Mouse (Mus musculus) left cerebral cortex, adult 9 months (tissue): Measurements from ENCODE around the gene Pnrc2.

Source experiments
- DNase-seq, 2 experiments: peaks; one replicate each; pipeline ENCODE4 v3.0.0; 2022; ENCODE audit warnings: low spot score in 2 of 2

Gene Pnrc2

DNA sequence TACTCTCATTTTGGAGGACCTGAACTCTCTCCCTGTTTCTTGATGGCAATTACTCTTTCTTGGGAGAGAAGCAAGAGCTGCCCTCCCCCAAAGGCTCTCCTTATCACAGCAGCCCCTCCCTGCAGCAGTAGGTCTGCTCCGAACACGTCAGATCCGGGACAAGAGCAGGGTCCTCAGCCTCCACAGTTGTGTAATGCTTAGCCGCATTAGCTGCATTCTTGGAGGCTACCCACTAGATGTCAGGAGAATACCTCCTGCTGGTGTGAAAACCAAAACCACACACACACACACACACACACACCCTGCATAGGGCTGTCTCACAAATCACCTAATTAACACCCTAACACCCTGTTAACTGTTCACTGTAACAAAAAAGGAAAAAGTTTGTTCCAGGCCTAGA, 19.2 kb upstream of the Pnrc2 start:
- DNase-seq, result no peak

DNA sequence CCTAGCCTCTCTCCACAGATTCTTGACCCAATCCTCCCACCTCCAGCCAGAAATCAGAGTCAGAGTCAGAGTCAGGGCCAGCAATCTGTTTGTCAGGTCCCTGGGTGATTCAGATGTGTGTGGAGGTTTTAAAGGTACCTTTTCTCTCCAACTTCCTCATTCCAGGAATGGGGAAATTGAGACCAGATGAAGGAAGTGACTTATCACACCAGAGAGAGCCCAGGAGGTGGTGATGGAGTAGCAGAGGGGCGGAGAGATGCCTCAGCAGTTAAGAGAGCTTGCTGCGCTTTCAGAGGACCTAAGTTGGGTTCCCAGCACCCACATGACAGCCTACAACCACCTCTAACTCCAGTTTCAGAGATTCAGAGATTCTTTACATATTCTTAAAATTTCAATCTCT, 17.9 kb upstream of the Pnrc2 start:
- DNase-seq, result no peak

DNA sequence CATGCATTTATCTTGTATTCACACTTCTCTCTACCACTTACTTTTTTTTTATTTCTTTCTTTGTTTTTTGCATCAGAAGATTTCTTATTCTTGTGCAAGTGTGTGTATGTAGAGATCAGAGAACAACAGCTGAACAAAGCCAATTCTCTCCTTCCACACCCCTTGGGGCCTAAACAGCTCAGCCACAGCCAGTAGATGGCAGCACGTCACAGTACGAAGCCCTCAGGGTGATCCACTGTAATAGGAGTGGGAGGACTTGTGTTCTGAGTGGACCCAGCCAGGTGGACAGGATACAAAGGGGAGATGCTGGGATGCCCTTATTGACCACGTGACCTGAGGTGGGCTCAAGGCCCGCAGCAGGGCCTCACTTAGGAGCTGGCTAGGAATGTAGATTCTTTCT, 16.2 kb upstream of the Pnrc2 start:
- DNase-seq, result peak in 1 of 2 experiments; percentile 67

DNA sequence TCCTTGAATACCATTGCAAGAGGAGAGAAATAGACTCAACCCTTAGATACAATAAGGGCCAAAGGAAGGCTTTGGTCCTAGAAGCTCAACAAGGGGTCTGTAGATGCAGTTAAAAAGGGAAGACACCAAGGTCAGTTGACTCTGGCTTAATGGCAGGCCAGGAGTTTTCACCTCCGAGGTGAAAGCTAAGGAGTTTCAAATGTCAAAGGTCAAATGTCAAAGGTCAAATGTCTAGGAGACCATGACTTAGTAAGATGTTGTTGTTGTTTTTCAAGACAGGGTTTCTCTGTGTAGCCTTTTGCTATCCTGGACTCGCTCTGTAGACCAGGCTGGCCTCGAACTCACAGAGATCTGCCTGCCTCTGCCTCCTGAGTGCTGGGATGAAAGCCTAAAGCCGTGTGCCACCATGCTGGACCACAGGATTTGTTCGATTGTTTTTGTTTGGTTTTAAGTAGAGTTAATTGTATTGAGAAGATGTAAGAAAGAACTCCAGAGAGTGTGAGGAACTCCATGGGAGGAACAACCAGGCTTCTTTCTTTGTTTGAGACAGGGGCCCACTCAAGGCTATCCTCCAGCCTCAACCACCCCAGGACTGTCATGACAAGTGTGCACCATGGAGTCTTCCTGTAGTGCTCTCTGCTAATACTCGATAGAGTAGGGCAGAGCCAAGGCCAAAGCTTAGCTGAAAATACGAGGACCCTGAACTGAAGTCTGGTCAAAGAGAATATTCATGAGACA, 15.7 kb upstream of the Pnrc2 start:
- no peak for DNase-seq

DNA sequence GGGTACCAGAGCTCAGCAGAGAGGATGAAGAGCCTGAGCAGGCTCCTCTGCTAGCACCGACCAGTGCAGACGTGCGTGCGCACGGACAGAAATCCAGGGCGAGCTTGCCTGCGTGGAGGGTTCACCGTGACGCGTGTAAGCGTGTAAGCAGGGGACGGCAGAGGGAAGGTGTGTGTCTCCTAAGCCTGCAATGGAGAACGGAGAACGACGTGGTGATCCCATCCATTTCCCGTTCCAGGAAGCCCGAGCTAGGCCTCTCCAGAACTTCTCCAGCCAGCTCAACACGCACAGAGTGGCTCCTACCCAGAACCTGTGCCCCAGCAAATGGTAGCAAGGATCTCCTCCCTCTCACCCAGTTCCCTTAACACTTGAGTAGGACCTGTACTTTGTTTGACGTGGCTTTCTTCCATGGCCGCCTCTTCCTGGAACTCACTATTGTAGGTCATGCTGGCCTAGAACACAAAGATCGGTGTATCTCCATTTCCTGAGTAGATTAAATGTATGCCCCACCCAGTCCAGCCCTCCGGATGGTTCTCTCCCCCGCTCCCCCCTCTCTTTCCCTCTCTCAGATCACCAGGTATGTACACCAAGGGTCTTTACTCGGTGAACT, 14.9 kb upstream of the Pnrc2 start:
- DNase-seq, result no peak

DNA sequence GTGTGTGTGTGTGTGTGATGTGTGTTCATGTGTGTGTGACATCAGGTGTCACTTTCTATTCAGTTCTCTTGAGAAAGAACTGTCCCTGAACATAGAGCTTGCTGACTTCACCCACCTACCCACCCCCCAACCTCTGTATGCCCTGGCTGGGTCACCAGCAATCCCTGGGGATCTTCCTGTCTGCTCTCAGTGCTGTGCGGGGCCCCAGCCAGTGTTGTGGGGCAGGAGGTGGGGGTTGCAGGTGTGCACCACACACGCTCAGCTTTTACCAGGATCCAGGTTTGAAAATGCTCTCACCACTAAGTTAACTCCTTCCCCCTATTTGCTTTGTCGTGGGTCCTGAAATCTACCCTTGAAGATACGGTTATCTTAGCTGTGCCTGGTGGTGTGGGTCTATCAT, 12.5 kb upstream of the Pnrc2 start:
- DNase-seq, result no peak

DNA sequence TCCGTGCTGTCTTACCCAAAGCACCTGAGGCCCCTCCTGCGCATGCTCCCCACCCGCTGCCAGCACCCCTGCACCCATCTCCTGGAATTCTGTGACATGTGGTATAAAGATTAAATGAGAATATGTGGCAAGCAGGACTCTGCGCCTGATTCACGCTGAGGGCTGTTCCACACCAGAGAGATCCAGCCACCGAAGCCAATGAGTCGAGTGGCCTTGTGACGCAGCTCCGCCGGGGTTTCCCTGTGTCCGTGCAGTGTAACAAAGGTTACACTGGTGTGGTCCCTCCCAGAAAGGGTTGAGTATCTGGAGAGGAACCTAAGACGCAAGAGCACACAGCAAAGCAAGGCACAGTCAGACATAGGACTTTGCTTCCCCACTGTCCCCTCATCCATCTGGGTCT, 12.0 kb upstream of the Pnrc2 start:
- no peak for DNase-seq

DNA sequence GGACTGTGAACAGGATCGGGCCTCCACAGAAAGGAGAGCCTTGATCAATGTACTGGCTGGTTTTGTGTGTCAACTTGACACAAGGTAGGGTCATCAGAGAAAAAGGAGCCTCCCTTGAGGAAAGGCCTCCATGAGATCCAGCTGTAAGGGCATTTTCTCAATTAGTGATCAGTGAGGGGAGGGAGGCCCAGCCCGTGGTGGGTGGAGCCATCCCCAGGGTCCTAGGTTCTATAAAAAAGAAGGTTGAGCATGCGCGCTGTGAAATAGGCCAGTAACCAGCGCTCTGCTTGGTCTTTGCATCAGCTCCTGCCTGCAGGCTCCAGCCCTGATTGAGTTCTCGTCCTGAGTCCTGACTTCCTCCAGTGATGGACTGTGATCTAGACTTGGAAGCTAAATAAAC, 10.9 kb upstream of the Pnrc2 start:
- DNase-seq, result no peak

DNA sequence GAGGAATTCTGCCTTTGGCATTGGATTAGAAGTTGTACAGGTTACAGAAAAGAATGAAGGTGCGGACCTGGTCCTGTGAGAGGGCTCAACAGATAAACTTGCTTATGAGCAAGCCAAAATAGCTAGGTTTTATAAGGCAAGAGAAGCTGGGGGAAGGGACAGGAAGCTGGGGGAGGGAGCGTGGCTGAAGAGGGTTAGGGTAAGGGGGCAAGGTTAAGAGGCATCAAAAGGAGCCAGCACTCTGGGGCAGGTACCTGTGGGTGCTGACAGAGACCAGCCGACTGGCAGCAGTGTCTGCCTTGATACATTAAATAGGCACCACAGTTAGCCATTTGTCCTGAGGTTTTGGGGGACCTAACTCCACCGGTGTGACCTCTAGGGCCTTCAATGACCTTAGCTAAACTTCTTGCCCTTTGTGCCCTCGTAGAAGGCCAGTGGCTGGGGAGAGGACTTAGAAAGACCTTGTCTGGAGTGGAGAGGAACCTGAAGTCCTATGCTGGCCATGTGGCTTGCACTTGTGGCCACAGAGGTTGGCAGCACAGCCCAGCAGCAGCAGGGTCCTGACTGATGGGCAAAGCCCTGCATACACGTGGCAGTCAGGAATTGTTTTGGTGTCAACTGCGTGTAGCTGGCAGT, 10.3 kb upstream of the Pnrc2 start:
- no peak for DNase-seq

DNA sequence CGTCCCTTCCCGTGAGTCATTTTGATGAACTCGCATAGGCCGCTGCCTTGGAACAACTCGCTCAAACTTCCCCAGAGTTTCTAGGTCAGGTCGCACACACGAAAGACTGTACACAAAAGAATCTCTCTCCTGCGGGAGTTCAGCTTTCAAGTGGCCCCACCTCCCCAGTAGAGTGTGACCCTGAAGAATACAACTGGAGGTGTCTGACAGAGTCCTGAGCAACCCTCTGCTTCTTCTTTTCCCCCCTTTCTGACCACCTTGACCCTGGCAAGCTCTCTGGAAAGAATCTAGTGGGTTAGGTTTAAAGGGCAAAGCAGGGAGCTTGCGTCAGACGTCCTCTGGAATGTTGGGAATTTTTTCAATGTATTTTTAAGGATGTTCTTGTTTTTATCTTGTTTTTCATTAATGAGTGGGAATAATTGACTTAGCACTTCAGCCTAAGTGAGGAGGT, 9.8 kb upstream of the Pnrc2 start:
- no peak for DNase-seq

DNA sequence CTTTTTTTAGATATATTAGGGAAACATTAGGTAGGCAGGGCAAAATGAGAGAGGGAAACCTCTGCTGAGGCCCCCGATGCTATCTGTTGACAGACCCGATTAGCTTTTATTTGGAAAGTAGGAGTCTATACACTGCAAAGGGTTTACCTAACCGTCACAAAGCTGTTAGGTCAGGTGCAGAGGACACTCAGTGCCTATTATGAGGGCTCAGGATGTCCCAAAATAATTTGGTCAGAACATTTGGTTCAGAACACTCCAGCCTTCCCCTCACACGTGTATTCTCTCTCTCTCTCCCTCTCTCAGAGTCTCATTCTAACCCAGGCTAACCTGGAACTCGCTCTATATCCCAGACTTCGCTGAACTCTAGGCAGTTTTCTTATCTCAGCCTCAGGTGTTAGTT, 8.4 kb upstream of the Pnrc2 start:
- DNase-seq, result no peak

DNA sequence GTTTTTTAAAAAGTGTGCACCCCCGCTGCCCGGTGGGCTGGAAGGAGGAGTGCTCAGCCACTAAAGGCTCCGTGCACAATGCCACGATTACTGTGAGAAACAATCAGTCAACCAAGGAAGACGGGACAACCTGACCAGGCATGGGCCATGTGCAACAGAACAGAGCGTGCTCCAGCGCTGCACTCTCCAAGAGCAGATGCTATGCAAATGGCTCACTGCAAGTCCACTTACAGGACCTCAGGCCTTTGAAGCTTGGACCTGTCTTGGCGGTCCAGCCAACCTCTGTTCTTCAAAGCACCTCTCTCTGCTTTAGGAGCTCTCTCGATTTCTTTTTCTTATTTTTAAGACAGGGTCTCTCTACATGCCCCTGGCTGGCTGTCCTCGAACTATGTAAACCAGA, 6.9 kb upstream of the Pnrc2 start:
- no peak for DNase-seq

DNA sequence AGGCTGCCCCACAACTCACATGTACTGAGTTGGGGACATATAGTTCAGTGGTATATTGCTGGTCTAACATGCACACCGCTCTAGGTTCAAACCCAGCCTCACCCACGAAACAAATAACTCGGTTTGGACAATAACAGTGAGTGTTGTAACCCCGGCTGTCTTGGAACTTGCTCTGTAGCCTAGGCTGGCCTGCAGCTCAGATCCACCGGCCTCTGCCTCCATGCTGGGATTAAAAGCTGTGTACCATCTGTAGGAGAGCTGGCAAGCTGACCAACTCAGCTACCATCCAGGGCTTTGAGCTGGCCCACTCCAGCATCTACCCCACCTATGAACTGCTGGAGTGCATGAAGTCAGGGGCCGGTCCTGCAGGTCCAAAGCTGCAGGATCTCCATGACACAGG, 6.4 kb upstream of the Pnrc2 start:
- DNase-seq, result no peak

DNA sequence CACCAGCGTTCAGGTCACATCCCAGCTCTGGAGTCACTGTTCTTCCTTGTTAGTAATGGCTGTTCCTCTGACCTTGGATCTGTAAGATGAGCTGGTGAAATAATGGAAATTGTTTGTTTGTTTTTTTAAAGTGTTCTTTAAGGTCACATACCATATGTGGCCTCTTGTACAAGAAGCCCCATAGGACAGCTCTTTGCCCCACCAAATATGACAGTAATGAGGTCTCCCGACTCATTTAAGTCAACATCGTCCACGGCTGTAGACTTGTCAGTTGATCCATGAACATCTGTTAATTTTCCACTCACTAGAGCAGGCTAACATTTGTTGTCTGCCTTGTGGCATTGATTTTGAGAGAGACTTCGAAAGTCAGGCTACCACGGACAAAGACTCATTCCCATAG, 5.4 kb upstream of the Pnrc2 start:
- DNase-seq, result no peak

DNA sequence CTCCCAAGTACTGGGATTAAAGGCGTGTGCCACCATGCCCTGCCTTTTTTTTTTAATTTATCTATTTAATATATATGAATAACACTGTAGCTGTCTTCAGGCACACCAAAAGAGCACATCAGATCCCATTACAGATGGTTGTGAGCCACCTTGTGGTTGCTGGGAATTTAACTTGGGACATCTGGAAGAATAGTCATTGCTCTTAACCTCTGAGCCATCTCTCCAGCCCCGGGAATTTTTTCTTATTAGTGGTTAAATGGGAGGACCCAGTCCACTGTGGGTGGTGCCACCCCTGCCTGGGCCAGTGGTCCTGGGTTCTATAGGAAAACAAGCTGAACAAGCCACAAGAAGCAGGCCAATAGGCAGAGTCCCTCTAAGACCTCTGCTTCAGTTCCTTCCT, 4.1 kb upstream of the Pnrc2 start:
- DNase-seq, result no peak

DNA sequence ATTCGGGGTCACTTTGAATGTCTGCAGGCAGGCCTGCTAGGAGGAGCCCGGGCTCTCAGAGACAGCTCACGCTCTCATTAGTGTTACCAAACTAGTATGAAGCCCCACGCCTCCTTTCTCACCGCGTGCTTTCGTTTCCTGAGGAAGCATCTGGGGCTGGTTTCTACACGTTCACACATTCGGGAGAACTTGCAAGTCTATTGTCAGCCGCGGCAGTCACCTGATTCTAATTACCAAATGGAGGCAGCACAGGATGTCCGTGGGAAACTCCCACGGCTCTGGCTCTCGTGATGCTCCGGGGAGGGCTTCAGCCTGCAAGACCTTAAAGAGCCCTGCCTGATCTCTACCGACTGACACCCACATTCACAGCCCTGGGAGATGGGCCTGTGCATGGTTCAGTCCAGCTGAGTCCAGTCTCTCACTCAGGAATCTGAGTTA, 3.0 kb upstream of the Pnrc2 start:
- peak; percentile 77 to 88 for DNase-seq

DNA sequence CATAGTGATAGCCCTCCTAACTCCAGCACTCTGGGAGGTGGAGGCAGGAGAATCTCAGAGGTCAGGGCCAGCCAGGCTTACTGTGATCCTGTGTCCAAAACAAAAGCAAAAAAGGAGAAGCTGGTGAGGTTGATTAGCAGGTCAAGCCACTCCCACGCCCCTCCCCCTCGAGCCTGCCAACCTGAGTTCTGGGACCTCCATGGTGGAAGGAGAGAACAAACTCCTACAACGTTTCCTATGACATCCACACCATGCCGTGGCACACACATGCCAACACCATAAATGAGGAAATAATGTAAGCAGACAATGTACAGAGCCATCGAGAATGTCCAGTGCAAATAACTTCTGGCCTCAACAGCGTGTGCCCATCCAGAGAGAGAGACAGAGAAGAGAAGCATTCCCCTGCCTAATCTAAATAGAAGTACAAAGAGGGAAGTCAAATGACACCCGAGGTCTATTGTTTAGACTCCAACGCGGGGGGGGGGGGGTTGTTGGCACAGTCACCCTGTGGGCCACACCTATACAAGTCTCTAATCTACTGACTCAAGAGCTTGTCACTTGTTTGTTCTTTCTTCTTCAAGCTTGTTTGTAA, 2.4 kb upstream of the Pnrc2 start:
- no peak for DNase-seq

DNA sequence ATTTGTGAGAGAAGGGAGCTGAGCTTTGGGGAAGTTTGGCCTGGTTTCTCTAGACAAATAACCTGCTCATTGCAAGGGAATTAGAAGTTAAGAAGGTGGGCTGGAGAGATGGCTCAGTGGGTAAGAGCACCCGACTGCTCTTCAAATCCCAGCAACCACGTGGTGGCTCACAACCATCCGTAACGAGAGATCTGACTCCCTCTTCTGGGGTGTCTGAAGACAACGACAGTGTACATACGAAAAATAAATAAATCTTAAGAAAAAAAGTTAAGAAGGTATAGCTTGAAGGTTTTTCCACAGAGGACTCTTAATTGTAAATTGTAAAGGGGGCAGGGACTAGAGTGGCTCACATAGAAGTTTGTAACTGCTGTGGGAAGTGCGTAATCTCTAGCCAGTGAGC, 1.9 kb upstream of the Pnrc2 start:
- no peak for DNase-seq

DNA sequence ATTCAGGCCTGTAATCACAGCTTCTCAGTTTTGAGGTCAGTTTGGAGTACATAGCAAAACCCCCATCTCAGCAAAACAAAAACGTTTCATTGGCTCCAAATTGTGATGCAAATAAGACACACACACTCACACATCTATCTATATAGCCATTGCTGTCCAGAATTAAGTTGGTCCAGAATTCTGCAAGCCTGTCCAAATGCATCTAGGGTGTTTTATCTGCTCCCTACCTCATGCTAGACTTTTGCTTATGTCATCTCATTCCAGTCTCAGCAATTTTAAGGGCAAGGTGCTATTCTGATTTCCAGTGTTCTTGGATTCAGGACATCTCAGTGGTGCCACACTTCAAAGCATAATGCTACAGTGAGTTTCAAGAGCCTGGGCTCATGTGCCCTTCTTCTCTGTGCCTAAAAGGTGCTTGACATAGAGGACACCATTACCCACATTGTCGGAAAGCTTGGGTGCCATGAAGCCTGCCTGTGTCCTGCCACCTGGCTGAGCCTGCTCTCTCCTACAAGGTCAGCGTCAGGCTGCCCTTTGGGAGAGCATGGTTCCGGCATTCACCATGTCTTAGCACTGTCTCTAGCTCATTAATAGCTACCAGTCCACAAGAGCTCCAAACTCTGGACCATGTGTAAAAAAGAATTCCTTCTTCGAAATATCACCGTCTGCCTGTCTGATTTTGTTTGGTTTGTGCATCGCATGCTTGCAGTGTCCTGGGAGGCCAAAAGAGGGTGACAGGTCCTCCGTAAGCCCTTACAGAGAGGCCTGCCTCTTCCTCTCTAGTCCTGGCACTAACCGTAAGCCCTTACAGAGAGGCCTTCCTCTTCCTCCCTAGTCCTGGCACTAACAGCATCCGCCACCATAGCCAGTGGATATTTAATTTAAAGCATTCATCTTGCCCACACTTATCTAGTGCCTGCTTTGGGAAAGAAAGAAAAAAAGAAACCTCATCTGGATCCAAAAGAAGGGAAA, 1.2 kb upstream of the Pnrc2 start:
- no peak for DNase-seq

DNA sequence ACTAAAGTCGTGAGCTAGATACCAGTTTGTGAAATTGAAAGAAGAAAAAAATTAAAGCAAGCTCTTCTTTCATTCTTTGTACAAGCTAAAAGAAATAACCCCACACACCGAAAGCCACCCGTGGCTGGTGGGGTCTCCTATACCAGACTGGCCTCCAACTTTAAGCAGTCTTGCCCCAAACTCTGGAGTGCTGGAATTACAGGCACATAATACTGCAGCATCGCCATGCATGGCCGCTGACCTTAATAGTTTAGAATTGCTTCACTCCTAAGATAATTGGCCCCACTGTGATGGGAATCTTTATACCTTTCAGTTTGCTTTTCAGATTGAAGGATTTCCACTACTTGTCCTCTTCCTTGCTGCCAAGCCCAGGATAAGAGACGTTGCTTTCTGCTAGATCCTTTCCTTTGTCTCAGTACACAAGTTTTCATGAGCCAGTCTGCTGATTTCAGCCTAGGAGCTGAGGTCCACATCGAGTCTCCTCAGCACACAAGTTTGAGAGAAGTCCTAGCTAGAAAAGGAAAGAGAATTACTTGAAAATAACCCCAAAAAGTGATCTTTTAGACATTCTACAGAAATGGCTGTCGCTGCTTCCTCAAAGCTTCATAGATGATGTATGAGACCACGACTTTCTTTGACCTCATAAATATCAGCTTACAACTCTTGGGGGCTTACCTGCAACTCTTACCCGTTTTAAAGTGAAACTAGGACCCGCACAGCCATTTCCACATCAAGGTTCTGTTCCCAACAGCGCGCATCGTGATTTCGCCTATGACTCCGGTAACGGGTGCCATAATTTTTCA, 860 bp downstream of the Pnrc2 start:
- no peak for DNase-seq

DNA sequence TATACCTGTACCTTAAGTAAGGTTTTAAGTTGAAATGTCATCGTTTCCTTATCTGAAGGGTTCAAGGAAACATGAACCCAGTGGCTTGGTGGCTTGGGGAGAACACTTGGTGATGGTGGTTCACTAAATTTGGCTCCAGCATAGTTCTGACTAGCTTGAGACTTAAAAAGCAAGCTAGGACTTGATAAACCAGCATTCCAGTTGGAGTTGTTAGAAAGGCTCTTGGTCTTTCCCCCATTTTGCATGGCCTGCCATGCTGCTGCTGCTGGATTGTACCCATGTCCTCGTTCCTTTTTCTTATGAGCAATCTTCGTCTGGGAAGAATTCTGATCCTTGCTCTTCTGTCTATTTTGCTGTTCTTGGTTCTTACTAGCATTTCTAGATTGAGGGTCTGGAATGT, 1.6 kb downstream of the Pnrc2 start:
- DNase-seq, result no peak
